Mouse (Mus musculus): ENCODE data around the gene Zbtb20. TPM values are rescaled to one million over a fixed set of nuclear protein-coding genes. Genes with fewer than 3 reads are reported as not detected.

Gene Zbtb20
- total and polyA plus RNA-seq, 2 experiments from 2014 or later, result 25.2 to 38.0 TPM

DNA sequence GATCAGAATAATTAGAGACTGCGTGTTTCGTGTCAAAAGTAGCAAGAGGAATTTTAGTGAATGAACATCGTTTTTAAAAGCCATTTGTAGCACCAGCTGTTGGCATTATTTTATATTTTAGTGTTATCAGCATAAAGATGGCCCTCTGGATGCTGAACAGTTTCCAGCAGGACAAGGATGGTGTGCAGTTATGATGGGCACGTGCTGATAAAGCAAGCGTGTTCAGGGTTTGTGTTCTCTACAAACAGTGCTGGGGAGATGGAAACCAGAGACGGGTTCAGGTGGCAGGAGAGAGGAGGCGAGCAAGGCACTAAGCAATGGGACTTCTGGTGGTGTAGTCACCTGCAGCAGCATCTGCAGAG, 534.9 kb downstream of the Zbtb20 start:
- TF ChIP-seq CTCF (IDR thresholded peaks at IDR 0.05), result no peak
- DNase-seq (ENCODE audit: low spot score), result no peak
- WGBS, result 89% methylated on average over 7 of the region's 7 CpGs
- Histone ChIP-seq H3K27me3 (ENCODE audit: insufficient read depth, low read length) (no peaks in the 10 kb centered on the region), H3K36me3 (ENCODE audit: insufficient read depth, low read length) (no peaks in the 10 kb centered on the region), H3K9ac (replicated peaks; ENCODE audit: low read length, poor library complexity, severe bottlenecking) (no peak overlapping the region), H3K4me3 (ENCODE audit: low read depth, low read length) (no peak overlapping the region), H3K27ac (ENCODE audit: low read depth, low read length) (no peak overlapping the region), H3K9me3 (ENCODE audit: low read length) (no peaks in the 10 kb centered on the region), H3K4me2 (ENCODE audit: low read depth, low read length, poor library complexity, severe bottlenecking) (no peak overlapping the region), H3K4me1 (ENCODE audit: insufficient read depth, low read length) (no peaks in the 10 kb centered on the region)
- ATAC-seq (ENCODE audit: low FRiP score), result no peak

DNA sequence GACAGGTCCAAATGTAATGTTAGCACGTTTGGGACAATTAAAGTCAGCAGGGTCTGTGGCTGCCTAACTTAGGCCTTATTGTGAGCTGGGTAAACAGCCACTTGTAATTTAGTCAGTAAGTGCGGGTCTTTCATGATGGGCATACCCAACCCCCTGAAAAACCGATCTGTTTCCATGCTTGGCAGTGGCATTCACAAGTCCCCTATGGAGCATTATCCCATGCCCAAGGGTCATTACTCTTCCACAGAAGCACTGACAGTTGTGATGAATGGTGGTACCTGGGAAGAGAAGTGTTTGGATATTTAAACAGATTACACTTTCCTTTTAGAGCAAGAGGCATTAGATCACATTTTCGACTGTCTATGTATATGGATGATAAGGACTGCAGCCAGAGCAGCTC, 540.2 kb downstream of the Zbtb20 start:
- Histone ChIP-seq H3K36me3 (ENCODE audit: insufficient read depth, low read length) (no peaks in the 10 kb centered on the region), H3K4me3 (ENCODE audit: low read depth, low read length) (no peak overlapping the region), H3K9ac (replicated peaks; ENCODE audit: low read length, poor library complexity, severe bottlenecking) (no peak overlapping the region), H3K27ac (ENCODE audit: low read depth, low read length) (no peak overlapping the region), H3K4me1 (ENCODE audit: insufficient read depth, low read length) (no peaks in the 10 kb centered on the region), H3K4me2 (ENCODE audit: low read depth, low read length, poor library complexity, severe bottlenecking) (no peak overlapping the region), H3K27me3 (ENCODE audit: insufficient read depth, low read length) (no peaks in the 10 kb centered on the region), H3K9me3 (ENCODE audit: low read length) (no peaks in the 10 kb centered on the region)
- DNase-seq (ENCODE audit: low spot score), result no peak
- 75% methylated on average over 4 of the region's 4 CpGs for WGBS
- ATAC-seq (ENCODE audit: low FRiP score), result no peak
- no peak for TF ChIP-seq CTCF (IDR thresholded peaks at IDR 0.05)

DNA sequence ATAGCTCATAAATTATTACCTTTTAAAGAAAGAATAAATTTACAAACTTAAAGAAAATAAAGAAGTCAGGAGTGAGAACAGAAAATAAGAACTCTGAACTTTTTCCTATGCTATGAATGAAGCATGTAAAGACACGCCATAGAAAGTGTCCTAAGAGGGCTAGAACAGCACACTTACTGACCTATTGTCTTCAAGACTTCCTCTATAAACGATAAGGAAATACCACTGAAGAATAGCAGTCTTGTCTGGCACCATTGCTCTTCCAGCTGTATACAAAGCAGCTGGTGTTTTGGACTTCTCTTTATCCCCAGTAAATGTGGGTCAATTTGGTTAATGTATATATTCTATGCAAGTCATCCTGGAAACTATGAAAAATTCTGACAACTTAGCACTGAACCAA, 544.2 kb downstream of the Zbtb20 start:
- no peak overlapping the region for H3K27ac ChIP-seq (ENCODE audit: low read depth, low read length)
- H3K36me3 ChIP-seq (ENCODE audit: insufficient read depth, low read length), result no peaks in the 10 kb centered on the region
- ATAC-seq (ENCODE audit: low FRiP score) (no peak), DNase-seq (ENCODE audit: low spot score) (no peak)
- H3K4me1 ChIP-seq (ENCODE audit: insufficient read depth, low read length), result no peaks in the 10 kb centered on the region
- no peak overlapping the region for H3K4me2 ChIP-seq (ENCODE audit: low read depth, low read length, poor library complexity, severe bottlenecking)
- H3K4me3 ChIP-seq (ENCODE audit: low read depth, low read length), result no peak overlapping the region
- no peak overlapping the region for H3K9ac ChIP-seq (replicated peaks; ENCODE audit: low read length, poor library complexity, severe bottlenecking)
- no peak for TF ChIP-seq CTCF (IDR thresholded peaks at IDR 0.05)
- H3K9me3 ChIP-seq (ENCODE audit: low read length), result no peaks in the 10 kb centered on the region
- no peaks in the 10 kb centered on the region for H3K27me3 ChIP-seq (ENCODE audit: insufficient read depth, low read length)
- WGBS, result 72% methylated on average over 2 of the region's 2 CpGs

DNA sequence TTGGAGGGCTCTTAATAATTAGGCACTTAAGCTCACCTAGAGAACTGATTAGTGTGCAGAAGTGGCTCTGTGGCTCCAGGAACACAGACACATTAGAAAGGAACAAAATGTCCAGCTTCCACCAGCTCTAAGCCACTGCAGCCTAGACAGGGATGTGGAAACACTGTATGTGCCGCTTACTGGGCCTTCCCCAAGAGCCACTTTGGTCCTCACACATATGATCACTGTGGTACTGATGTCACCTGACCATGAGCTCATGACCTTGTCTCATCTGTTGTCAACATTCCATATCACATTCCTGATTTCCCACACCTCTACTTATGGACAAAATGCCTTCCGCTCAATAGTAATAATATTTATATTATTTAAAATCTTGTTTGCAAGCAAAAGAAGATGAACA, 553.3 kb downstream of the Zbtb20 start:
- Histone ChIP-seq H3K9me3 (ENCODE audit: low read length) (no peaks in the 10 kb centered on the region), H3K9ac (replicated peaks; ENCODE audit: low read length, poor library complexity, severe bottlenecking) (no peak overlapping the region), H3K4me1 (ENCODE audit: insufficient read depth, low read length) (no peaks in the 10 kb centered on the region), H3K27me3 (ENCODE audit: insufficient read depth, low read length) (no peaks in the 10 kb centered on the region), H3K36me3 (ENCODE audit: insufficient read depth, low read length) (no peaks in the 10 kb centered on the region), H3K4me2 (ENCODE audit: low read depth, low read length, poor library complexity, severe bottlenecking) (no peak overlapping the region), H3K27ac (ENCODE audit: low read depth, low read length) (no peak overlapping the region), H3K4me3 (ENCODE audit: low read depth, low read length) (no peak overlapping the region)
- DNase-seq (ENCODE audit: low spot score) (no peak), ATAC-seq (ENCODE audit: low FRiP score) (no peak)
- 92% methylated on average over 2 of the region's 2 CpGs for WGBS
- TF ChIP-seq CTCF (IDR thresholded peaks at IDR 0.05), result no peak

DNA sequence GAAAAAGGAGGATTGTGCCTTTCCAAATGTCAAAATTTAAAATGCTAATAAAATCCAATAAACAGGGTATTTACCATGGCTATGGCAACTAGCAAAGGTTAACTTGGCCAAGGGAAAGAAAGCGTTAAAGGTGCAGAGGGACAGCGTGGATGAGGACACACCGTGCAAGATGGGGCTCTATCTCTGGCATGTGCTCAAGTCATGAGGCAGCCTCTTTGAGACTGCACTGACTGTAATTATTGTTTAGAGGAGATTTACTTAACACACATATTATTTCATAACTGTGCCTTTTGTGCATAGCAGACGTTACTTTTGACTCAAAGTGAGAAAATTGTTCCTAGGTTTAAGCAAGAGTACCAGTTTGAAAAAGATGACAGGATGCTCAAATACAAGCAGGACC, 554.3 kb downstream of the Zbtb20 start:
- ATAC-seq (ENCODE audit: low FRiP score) (no peak), DNase-seq (ENCODE audit: low spot score) (no peak)
- no peak overlapping the region for H3K27ac ChIP-seq (ENCODE audit: low read depth, low read length)
- H3K4me3 ChIP-seq (ENCODE audit: low read depth, low read length), result no peak overlapping the region
- H3K4me2 ChIP-seq (ENCODE audit: low read depth, low read length, poor library complexity, severe bottlenecking), result no peak overlapping the region
- H3K9ac ChIP-seq (replicated peaks; ENCODE audit: low read length, poor library complexity, severe bottlenecking), result no peak overlapping the region
- no peaks in the 10 kb centered on the region for H3K4me1 ChIP-seq (ENCODE audit: insufficient read depth, low read length)
- 71% methylated on average over 4 of the region's 4 CpGs for WGBS
- no peaks in the 10 kb centered on the region for H3K27me3 ChIP-seq (ENCODE audit: insufficient read depth, low read length)
- no peak for TF ChIP-seq CTCF (IDR thresholded peaks at IDR 0.05)
- no peaks in the 10 kb centered on the region for H3K36me3 ChIP-seq (ENCODE audit: insufficient read depth, low read length)
- no peaks in the 10 kb centered on the region for H3K9me3 ChIP-seq (ENCODE audit: low read length)

DNA sequence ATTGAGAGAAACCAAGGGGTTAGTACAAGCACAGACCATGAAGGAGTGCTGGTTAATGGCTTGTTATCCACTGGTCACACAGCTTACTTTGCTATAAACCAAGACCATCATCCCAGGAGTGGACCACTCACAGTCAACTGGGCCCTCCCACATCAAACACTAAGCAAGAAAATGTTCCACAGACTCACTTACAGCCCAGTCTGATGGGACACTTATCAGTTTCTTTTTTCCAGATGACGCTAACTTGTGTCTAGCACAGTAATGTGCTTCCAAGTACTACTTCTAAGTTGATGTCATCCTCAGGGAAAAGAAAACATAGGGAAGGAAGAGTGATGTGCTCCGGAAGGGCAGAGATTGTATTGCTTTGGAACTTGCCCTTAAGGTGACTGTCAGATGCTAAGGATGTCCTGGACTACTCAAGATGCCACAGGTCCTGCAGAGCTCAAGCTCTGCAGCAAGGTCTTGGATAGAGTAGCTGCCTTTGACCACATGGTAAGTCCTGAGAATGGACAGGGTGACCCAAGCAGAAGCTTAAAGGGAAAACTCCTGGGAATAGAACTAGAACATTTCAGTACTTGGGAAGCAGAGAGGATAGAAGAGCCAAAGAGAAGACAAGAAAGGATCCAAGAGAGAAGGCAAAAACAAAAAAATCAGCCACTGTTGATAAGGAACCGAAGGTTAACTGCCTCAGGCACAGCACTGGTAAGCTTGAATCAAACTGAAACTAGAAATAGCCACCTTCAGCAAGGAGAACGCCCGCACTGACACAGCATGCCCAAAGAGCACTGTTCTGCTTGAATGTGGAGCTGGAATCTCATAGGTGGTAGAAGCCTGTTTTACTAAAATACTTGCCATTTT, 556.1 kb downstream of the Zbtb20 start:
- 91% methylated on average over 5 of the region's 5 CpGs for WGBS
- Histone ChIP-seq H3K4me2 (ENCODE audit: low read depth, low read length, poor library complexity, severe bottlenecking) (no peak overlapping the region), H3K9me3 (ENCODE audit: low read length) (no peaks in the 10 kb centered on the region), H3K4me3 (ENCODE audit: low read depth, low read length) (no peak overlapping the region), H3K27me3 (ENCODE audit: insufficient read depth, low read length) (no peaks in the 10 kb centered on the region), H3K4me1 (ENCODE audit: insufficient read depth, low read length) (no peaks in the 10 kb centered on the region), H3K27ac (ENCODE audit: low read depth, low read length) (no peak overlapping the region), H3K36me3 (ENCODE audit: insufficient read depth, low read length) (no peaks in the 10 kb centered on the region), H3K9ac (replicated peaks; ENCODE audit: low read length, poor library complexity, severe bottlenecking) (no peak overlapping the region)
- no peak for DNase-seq (ENCODE audit: low spot score)
- TF ChIP-seq CTCF (IDR thresholded peaks at IDR 0.05), result no peak
- ATAC-seq (ENCODE audit: low FRiP score), result no peak
